16 mouse cellular contexts compared by ENCODE assay signal in genomic region chr4:109858571-109859392, GRCm38 (mm10).
DNase-seq lines count a peak whose midpoint lies in the region; ATAC-seq and TF ChIP-seq lines count a peak whose summit lies in the region.
"Had no signal": no experiment of that assay in that cellular context is flagged by ENCODE, and none has a peak within 500 bp of the region (broad histone marks: within the 10 kb centered on the region; RNA-seq: fewer than 3 reads in every experiment).

No protein-coding gene starts in this region.

- no peak for ATAC-seq in heart, embryonic 12.5 days (ENCODE audit: insufficient number of reproducible peaks, low FRiP score)
- no peak for ATAC-seq in neural tube, embryonic 11.5 days (ENCODE audit: insufficient read depth, low FRiP score, low TSS enrichment)
- ATAC-seq in forebrain, embryonic 13.5 days, result no peak
- ATAC-seq in stomach, embryonic 16.5 days (ENCODE audit: insufficient read depth, low FRiP score), result no peak
- no peak for ATAC-seq in intestine, postnatal 0 days
- ATAC-seq: intestine, embryonic 16.5 days; liver, embryonic 12.5 days had no signal

- H3K4me1 ChIP-seq in heart, embryonic 12.5 days (replicated peaks), result peaks cover 17% of the 10 kb centered on the region
- H3K4me1 ChIP-seq in neural tube, embryonic 11.5 days (ENCODE audit: control insufficient read depth, insufficient read depth, low read length), result peaks cover 5% of the 10 kb centered on the region
- H3K4me1 ChIP-seq in forebrain, embryonic 13.5 days, result peaks cover 37% of the 10 kb centered on the region
- H3K4me1 ChIP-seq in stomach, embryonic 16.5 days (ENCODE audit: control insufficient read depth, insufficient read depth, low read length), result peaks cover 4% of the 10 kb centered on the region
- H3K4me1 ChIP-seq in intestine, postnatal 0 days (replicated peaks; ENCODE audit: control insufficient read depth, insufficient read depth, low read length), result no peaks in the 10 kb centered on the region
- H3K4me1 ChIP-seq: liver, embryonic 12.5 days had no signal

- no peak for DNase-seq in heart, postnatal 10 days
- DNase-seq in neural tube, embryonic 11.5 days (ENCODE audit: low spot score), result peak; percentile 20
- no peak for DNase-seq in neural tube, embryonic 10.5 days (ENCODE audit: extremely low spot score, low spot score)
- DNase-seq in thymus, postnatal 25 days, result no peak
- DNase-seq: cerebellum, adult 11-12 months had no signal

- H3K9ac ChIP-seq in heart, embryonic 12.5 days, result no peak overlapping the region
- no peak overlapping the region for H3K9ac ChIP-seq in neural tube, embryonic 11.5 days (ENCODE audit: low read length)
- no peak overlapping the region for H3K9ac ChIP-seq in forebrain, embryonic 13.5 days
- no peak overlapping the region for H3K9ac ChIP-seq in stomach, embryonic 16.5 days (ENCODE audit: low read length)
- H3K9ac ChIP-seq in intestine, postnatal 0 days (ENCODE audit: low read depth, low read length), result no peak overlapping the region
- H3K9ac ChIP-seq: hindbrain, embryonic 13.5 days; liver, embryonic 12.5 days; lung, embryonic 15.5 days had no signal

- H3K4me2 ChIP-seq in heart, embryonic 12.5 days, result no peak overlapping the region
- H3K4me2 ChIP-seq in neural tube, embryonic 11.5 days (ENCODE audit: low read depth), result no peak overlapping the region
- H3K4me2 ChIP-seq in forebrain, embryonic 13.5 days, result peak overlapping the region; percentile 35
- H3K4me2 ChIP-seq in stomach, embryonic 16.5 days (ENCODE audit: low read depth, low read length), result no peak overlapping the region
- no peak overlapping the region for H3K4me2 ChIP-seq in intestine, postnatal 0 days (replicated peaks; ENCODE audit: low read depth)
- H3K4me2 ChIP-seq: hindbrain, embryonic 13.5 days; liver, embryonic 12.5 days; lung, embryonic 15.5 days had no signal

- peak overlapping the region; percentile 64 for H3K27ac ChIP-seq in heart, embryonic 12.5 days (ENCODE audit: poor library complexity, severe bottlenecking)
- no peak overlapping the region for H3K27ac ChIP-seq in neural tube, embryonic 11.5 days (ENCODE audit: low read depth, low read length)
- H3K27ac ChIP-seq in forebrain, embryonic 13.5 days, result peak overlapping the region; percentile 11
- H3K27ac ChIP-seq in stomach, embryonic 16.5 days (ENCODE audit: low read length), result 0 out of 2 replicates have a peak overlapping the region, but pooled peaks have one; percentile 15
- H3K27ac ChIP-seq in intestine, postnatal 0 days (ENCODE audit: low read depth, low read length), result no peak overlapping the region
- H3K27ac ChIP-seq: hindbrain, embryonic 13.5 days; kidney, postnatal 0 days; liver, embryonic 12.5 days; lung, embryonic 15.5 days had no signal

- H3K9me3 ChIP-seq in heart, embryonic 12.5 days (replicated peaks), result no peaks in the 10 kb centered on the region
- H3K9me3 ChIP-seq in neural tube, embryonic 11.5 days (ENCODE audit: control insufficient read depth, low read length), result no peaks in the 10 kb centered on the region
- H3K9me3 ChIP-seq in forebrain, embryonic 13.5 days (replicated peaks), result no peaks in the 10 kb centered on the region
- H3K9me3 ChIP-seq in stomach, embryonic 16.5 days (replicated peaks; ENCODE audit: control insufficient read depth, low read length), result no peaks in the 10 kb centered on the region
- H3K9me3 ChIP-seq in intestine, postnatal 0 days (ENCODE audit: control insufficient read depth), result no peaks in the 10 kb centered on the region
- H3K9me3 ChIP-seq: hindbrain, embryonic 13.5 days; liver, embryonic 12.5 days; lung, embryonic 15.5 days had no signal

- WGBS in heart, embryonic 12.5 days, result 51% methylated on average over 8 of the region's 8 CpGs
- WGBS in neural tube, embryonic 11.5 days, result 35% methylated on average over 8 of the region's 8 CpGs
- 7% methylated on average over 8 of the region's 8 CpGs for WGBS in forebrain, embryonic 13.5 days
- WGBS in stomach, embryonic 16.5 days, result 27% methylated on average over 8 of the region's 8 CpGs
- 53% methylated on average over 8 of the region's 8 CpGs for WGBS in intestine, postnatal 0 days

- intact Hi-C loops in heart, postnatal 10 days (cut with DNase I), result no loop called here

- no peak for TF ChIP-seq CTCF in intestine, postnatal 0 days (IDR thresholded peaks at IDR 0.05; ENCODE audit: low read depth)

- no peak overlapping the region for H3K4me3 ChIP-seq in heart, embryonic 12.5 days
- H3K4me3 ChIP-seq in neural tube, embryonic 11.5 days (ENCODE audit: low read depth, low read length), result no peak overlapping the region
- H3K4me3 ChIP-seq in forebrain, embryonic 13.5 days, result no peak overlapping the region
- H3K4me3 ChIP-seq in stomach, embryonic 16.5 days (replicated peaks; ENCODE audit: low read length), result no peak overlapping the region
- no peak overlapping the region for H3K4me3 ChIP-seq in intestine, postnatal 0 days (ENCODE audit: low read depth, low read length)
- H3K4me3 ChIP-seq: erythroblast, embryonic 14.5 days; hindbrain, embryonic 13.5 days; liver, embryonic 12.5 days; lung, embryonic 15.5 days; myocyte had no signal

- peaks cover 3% of the 10 kb centered on the region; the same call in 1 of the 2 replicates for H3K36me3 ChIP-seq in heart, embryonic 12.5 days
- H3K36me3 ChIP-seq in neural tube, embryonic 11.5 days (ENCODE audit: control insufficient read depth, insufficient read depth, low read length), result no peaks in the 10 kb centered on the region
- H3K36me3 ChIP-seq in forebrain, embryonic 13.5 days (ENCODE audit: poor library complexity, severe bottlenecking), result 0 out of 2 replicates have a peak, but pooled peaks cover 7% of the 10 kb centered on the region
- H3K36me3 ChIP-seq in stomach, embryonic 16.5 days (ENCODE audit: control insufficient read depth, insufficient read depth, low read length), result no peaks in the 10 kb centered on the region
- no peaks in the 10 kb centered on the region for H3K36me3 ChIP-seq in intestine, postnatal 0 days (ENCODE audit: control insufficient read depth, insufficient read depth)
- H3K36me3 ChIP-seq: lung, embryonic 15.5 days had no signal

- H3K27me3 ChIP-seq in heart, embryonic 12.5 days (replicated peaks), result no peaks in the 10 kb centered on the region
- no peaks in the 10 kb centered on the region for H3K27me3 ChIP-seq in neural tube, embryonic 11.5 days (ENCODE audit: control insufficient read depth, insufficient read depth, low read length)
- H3K27me3 ChIP-seq in forebrain, embryonic 13.5 days, result peaks cover 9% of the 10 kb centered on the region; the same call in 1 of the 2 replicates
- H3K27me3 ChIP-seq in stomach, embryonic 16.5 days (ENCODE audit: control insufficient read depth, insufficient read depth, low read length), result no peaks in the 10 kb centered on the region
- no peaks in the 10 kb centered on the region for H3K27me3 ChIP-seq in intestine, postnatal 0 days (replicated peaks; ENCODE audit: control insufficient read depth, insufficient read depth, low read length)
- H3K27me3 ChIP-seq: hindbrain, embryonic 13.5 days; liver, embryonic 12.5 days; lung, embryonic 15.5 days had no signal

Comparison
In these comparisons a context has a peak if more than half of its experiments do, and no peak if none do; other contexts are left out.
1. H3K27ac ChIP-seq: peak in heart, embryonic 12.5 days (single experiment), forebrain, embryonic 13.5 days (single experiment) and stomach, embryonic 16.5 days (single experiment); none in neural tube, embryonic 11.5 days (single experiment) and intestine, postnatal 0 days (single experiment).